Mouse (Mus musculus) cerebellum, postnatal 10 days (tissue): ENCODE results near the gene Tmem212.

Experiments
- DNase-seq, 2 experiments: peaks; one replicate each; pipeline ENCODE4 v3.0.0; 2021; ENCODE audit warnings: mixed read lengths in 2 of 2

The Tmem212 gene

DNA sequence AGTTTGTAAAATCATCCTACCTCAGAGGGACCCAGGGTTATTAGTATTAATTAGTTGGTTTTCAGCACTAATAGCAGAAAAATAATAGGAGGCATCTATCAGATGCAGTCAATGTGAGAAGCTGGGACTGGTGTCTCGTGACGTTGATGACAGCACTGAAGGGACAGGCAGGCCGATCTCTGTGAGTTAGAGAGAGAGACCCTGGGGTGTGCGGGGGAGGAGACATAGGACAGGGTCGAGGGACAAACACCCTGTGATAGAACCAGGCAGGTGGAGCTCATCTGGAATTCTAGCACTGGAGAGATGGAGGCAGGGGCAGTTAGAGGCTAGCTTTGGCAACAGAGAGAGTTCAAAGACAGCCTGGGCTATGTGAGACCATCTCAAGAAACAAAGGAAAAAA lies 53.3 kb downstream of the Tmem212 start:
- DNase-seq: no peak

DNA sequence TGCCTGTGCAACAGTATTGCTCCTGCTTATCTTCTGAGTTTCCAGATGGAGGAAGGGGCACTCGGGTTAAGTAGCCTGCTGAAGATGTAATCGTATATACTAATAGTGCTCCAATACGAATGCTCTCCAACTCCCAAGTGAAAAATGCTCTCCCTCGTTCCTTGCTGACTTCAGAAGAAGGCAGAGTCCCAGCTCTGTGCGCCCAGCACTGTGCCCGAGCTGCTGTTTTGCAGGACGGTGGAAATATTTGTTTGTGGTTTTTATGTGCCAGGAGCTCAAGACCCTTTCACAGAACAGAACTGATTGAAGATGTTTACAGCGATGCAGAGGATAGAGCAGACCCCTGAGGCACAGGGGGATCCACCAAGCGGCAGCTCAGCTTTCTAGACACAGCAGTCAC lies 55.9 kb downstream of the Tmem212 start:
- DNase-seq: no peak

DNA sequence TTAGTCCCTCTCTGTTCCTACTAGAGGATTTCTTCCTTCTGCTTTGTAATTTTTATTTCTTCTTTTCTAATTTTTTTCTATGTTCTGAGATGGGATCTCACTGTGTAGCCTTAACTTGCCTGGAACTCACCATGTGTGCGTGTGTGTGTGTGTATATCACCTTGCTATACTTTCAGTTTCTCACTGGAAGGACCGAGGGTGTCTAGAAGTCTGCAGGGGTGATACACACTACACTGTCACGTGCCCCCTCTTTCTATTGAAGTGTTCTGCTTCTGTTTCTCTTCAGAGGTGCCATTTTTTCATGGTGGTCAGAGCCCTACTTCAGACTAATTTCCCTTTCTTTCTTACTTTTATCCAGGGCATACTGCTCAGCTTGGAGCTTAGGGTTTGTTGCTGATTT lies 56.4 kb downstream of the Tmem212 start:
- DNase-seq: no peak

DNA sequence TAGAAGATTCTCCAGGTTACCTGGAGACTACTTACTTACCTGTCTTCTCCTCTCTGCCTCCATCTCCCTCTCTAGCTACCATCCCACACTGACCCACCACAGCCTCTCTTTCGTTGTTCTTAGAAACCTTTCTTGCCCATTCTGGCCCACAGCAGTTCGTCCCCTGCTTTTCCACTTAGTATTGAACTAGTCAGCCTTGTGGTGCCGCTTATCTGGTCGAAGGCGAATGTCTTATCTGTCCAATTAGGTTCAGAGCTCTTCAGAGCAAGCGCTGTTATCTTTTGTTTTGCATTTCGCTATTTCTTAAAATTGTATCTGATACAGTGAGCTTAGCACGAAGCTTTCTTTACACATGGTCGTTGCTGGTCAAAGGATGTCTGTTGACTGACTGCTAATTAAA lies 56.9 kb downstream of the Tmem212 start:
- DNase-seq: no peak

DNA sequence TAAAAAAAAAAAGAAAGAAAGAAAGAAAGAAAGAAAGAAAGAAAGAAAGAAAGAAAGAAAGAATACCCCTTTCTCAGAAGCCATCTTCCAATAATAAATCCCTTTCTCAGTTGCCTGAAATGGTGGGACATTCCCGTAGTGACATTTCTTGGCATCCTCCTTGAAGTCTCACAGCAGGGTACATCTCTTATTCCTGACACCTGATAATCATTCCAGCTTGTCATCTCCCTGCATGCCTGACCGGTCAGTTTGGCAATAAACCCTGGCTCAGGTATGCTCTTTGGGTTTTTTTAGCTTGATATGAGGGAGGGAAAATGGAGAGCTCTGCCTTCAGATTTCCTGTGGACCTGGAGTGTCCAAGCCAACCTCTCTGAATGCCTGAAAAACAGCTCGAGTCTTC lies 59.9 kb downstream of the Tmem212 start:
- peak; percentile 73 to 78 for DNase-seq

DNA sequence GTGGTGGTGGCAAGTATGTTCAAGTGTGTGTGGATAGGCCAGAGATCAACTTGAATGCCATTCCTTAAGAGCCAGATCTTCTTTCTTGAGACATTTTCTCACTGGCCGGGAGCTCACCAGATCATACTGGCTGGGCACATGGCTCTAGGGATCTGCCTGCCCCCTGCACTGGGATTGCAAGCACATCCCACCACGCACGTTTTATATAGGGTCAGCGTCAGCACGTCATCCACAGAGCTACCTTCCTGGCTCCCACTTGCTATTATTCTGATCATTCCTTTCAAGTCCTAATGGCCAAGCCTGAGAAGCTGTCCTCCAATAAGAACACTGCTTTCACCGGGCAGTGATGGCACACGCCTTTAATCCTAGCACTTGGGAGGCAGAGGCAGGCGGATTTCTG lies 60.4 kb downstream of the Tmem212 start:
- DNase-seq: no peak

DNA sequence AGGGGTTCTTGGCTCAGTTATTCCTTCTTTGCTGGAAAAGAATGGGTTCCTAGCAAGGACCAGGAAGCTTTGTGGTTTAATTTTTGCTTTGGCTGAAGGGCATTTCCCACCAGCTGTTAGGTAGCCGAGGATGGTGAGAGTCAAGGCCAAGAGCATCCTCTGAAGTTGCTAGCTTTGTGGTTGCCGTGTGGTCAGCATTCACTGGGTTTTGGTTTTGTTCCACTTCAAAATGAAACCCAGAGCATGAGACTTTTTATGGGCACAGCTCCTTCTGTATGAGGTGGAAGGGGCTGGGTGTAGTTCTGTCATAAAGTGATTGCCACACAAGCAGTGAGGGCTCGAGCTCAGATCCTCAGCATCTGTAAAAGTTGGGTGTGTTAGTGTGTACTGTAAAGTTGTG lies 67.4 kb downstream of the Tmem212 start:
- no peak for DNase-seq

DNA sequence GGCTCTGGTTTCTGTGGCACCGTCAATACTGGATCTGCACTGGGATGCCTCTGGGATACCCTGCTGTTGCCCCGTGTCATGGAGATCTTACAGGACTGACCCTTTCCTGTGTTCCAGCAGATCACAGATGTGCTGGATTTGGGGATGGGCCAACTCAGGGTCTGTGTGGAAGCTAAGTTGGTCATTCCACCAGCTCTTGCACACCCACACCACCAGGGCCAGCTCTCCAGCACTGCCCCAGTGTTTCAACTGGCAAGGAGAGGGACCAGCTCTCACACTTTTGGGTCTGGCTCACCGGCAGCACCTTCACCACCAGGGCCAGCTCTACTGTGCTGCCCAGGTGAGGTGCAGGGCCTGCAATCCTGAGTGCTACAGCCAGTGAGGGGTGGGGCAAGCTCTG lies 68.9 kb downstream of the Tmem212 start:
- no peak for DNase-seq

DNA sequence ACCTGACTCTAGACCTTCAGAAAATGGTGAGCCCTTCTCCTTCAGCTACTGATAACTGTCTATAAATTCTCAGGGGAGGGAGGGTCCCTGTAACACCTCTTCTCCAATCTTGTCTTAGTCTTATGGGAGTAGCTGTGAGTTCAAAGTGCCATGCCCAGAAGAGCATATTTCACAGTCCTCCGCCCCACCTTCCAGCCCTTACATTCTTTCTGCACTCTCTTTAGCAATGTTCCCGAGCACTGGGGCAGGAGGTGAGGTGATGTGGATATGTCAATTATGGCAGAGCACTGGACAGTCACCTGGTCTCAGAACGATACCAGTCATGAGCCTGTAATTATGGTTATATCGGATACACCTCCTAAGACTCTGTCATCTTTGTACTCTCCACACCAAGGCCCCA lies 70.2 kb downstream of the Tmem212 start:
- no peak for DNase-seq
